Mouse (Mus musculus) C2C12 (cell line): ENCODE data around the gene Kcnk5.

ENCODE experiments used
- CTCF ChIP-seq: IDR thresholded peaks from one replicate; pipeline ENCODE4 v1.5.1; 2011; ENCODE audit not compliant: control insufficient read depth, insufficient read depth, insufficient read length
- MAX ChIP-seq: IDR thresholded peaks from one replicate; pipeline ENCODE4 v1.6.1; 2011; ENCODE audit warnings: mild to moderate bottlenecking, control low read depth
- MYOG ChIP-seq: IDR thresholded peaks from one replicate; pipeline ENCODE4 v1.6.1; 2011; ENCODE audit not compliant: control insufficient read depth, insufficient read length; ENCODE audit errors: extremely low read depth
- USF1 ChIP-seq: IDR thresholded peaks from one replicate; pipeline ENCODE4 v1.6.1; 2011; ENCODE audit warnings: low read depth, mild to moderate bottlenecking, control low read depth, moderate library complexity

DNA sequence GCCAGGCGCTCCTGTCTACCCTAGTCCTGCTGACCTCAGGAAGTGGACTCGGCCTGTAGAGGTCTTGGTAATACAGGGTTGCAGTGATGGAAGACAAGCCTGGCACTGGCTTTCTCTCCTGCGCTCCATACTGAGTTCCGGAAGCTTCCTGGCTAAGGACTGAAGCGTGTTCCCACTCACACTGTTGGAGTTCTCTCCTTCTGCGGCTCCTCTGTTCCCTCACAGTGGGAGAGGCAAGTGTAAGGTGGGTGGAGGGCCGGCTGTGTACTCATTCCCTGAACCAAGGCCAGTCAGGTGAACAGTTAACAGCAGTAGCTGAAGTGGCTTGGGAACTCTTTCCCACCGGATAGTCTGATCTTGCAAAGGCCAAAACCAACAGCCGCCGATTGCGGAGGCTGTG, 61.6 kb downstream of the Kcnk5 start:
- TF ChIP-seq CTCF: no peak
- no peak for TF ChIP-seq MAX
- TF ChIP-seq USF1: no peak
- TF ChIP-seq MYOG: no peak
